Mouse (Mus musculus): Measurements from ENCODE around the gene Hba-a1.

DNA sequence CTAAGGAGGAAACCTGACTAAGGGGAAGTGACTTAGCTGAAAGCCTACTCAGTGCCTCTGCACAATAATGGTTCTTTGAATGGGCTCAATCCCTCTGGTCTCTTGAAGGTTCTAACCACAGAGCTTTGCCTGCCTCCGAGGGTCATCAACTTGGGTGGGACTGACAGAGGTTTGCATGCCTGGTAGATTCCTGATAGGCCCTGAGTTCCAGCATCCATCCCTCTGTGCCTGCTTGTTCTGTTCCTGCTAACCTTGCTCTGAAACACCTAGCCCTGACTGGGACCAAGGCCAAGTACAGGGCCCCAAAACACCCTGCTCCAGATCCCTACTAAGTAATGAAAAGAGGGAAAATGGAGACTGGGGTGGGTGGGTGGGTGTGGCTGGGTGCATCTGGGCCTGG is 20.1 kb downstream of the Hba-a1 start:
- TF ChIP-seq TAL1 (IDR thresholded peaks at IDR 0.05; ENCODE audit: low read length) = no peak
- no peak for TF ChIP-seq GATA1 (IDR thresholded peaks at IDR 0.05; ENCODE audit: low read length)
